Mouse (Mus musculus): ENCODE data around the gene Rptor.

DNA sequence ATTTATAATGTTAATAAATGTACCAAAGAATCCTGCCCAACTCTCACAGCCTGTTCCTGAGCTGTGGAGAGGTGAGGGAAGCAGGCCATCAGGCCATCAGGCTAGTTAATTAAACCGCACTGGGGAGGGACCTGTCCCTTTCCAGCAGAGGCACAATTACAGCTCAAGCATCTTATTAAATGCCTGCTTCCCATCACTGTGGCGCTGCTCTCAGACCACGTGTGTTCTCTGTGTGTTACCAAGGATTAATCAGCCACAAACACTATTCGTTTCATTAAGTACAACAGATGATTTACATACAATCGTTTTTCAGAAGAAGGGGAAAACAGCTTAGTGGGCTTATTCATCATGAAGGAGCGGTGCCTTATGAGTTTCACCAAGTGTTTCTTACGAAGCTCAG is 142.6 kb downstream of the Rptor start:
- no peak for TF ChIP-seq CTCF (IDR thresholded peaks at IDR 0.05; ENCODE audit: low read depth, low read length)
- TF ChIP-seq POLR2A (IDR thresholded peaks at IDR 0.05; ENCODE audit: extremely low read depth, insufficient read depth, low read length), result no peak

All from liver, adult 2 months (tissue).